Mouse (Mus musculus) C2C12 (cell line): ENCODE measurements around the gene Tefm.

Experiments used
- CEBPB ChIP-seq: IDR thresholded peaks from one replicate; pipeline ENCODE4 v1.6.1; 2011; ENCODE audit warnings: low read depth, mild to moderate bottlenecking, control low read depth, moderate library complexity
- CTCF ChIP-seq: IDR thresholded peaks from one replicate; pipeline ENCODE4 v1.5.1; 2011; ENCODE audit not compliant: control insufficient read depth, insufficient read depth, insufficient read length
- FOSL1 ChIP-seq: IDR thresholded peaks from one replicate; pipeline ENCODE4 v1.8.0; 2011; ENCODE audit warnings: mild to moderate bottlenecking, low read length; ENCODE audit not compliant: poor library complexity, insufficient read depth, severe bottlenecking
- MAX ChIP-seq: IDR thresholded peaks from one replicate; pipeline ENCODE4 v1.6.1; 2011; ENCODE audit warnings: mild to moderate bottlenecking, control low read depth
- MYOD1 ChIP-seq: IDR thresholded peaks from one replicate; pipeline ENCODE4 v1.6.1; 2011; ENCODE audit warnings: low read depth; ENCODE audit not compliant: control insufficient read depth, insufficient read length
- MYOG ChIP-seq: IDR thresholded peaks from one replicate; pipeline ENCODE4 v1.6.1; 2011; ENCODE audit not compliant: control insufficient read depth, insufficient read length; ENCODE audit errors: extremely low read depth
- USF1 ChIP-seq: IDR thresholded peaks from one replicate; pipeline ENCODE4 v1.6.1; 2011; ENCODE audit warnings: low read depth, mild to moderate bottlenecking, control low read depth, moderate library complexity

GRCm38 (mm10) chr11:80161041-80161440, 19.1 kb upstream of the Tefm start:
- TF ChIP-seq CEBPB (no peak), CTCF (no peak), MAX (no peak), MYOG (no peak), MYOD1 (no peak), USF1 (no peak), FOSL1 (no peak)
